Mouse (Mus musculus): ENCODE measurements around the gene Tmem132b. TPM values are rescaled to one million over a fixed set of nuclear protein-coding genes. Genes with fewer than 3 reads are reported as not detected.

The Tmem132b gene
- polyA plus RNA-seq, 1 experiment from 2014 or later: 0.32 TPM

DNA sequence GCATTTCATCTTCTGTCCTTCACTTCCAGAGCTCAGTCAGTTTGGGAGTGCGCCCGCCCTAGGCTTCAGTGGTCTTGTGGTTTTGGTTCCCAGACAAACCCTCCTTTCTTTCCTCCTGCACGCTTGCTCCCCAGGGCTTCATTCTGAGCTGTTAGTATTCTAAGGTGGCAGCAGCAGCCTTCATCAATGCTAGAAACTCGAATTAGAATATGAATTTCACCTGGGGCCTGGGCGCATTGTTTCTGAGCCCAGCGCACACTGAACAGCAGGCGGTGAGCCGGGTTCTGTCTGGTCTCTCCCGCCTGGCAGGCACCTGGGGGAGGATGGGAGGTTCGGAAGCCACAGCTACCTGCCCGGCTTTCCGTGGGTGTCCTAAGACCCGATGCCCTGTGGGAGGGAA is 14.7 kb downstream of the Tmem132b start:
- ATAC-seq (replicated peaks; ENCODE audit: low FRiP score): no peak
- H3K27me3 ChIP-seq: 0 out of 2 replicates have a peak, but pooled peaks cover 15% of the 10 kb centered on the region
- no peak overlapping the region for H3K27ac ChIP-seq
- H3K4me3 ChIP-seq (replicated peaks): no peak overlapping the region
- WGBS: 27% methylated on average over 13 of the region's 13 CpGs
- no peak overlapping the region for H3K9ac ChIP-seq
- H3K9me3 ChIP-seq (replicated peaks): no peaks in the 10 kb centered on the region
- H3K36me3 ChIP-seq: no peaks in the 10 kb centered on the region
- H3K4me1 ChIP-seq: 0 out of 2 replicates have a peak, but pooled peaks cover 4% of the 10 kb centered on the region
- no peak overlapping the region for H3K4me2 ChIP-seq

DNA sequence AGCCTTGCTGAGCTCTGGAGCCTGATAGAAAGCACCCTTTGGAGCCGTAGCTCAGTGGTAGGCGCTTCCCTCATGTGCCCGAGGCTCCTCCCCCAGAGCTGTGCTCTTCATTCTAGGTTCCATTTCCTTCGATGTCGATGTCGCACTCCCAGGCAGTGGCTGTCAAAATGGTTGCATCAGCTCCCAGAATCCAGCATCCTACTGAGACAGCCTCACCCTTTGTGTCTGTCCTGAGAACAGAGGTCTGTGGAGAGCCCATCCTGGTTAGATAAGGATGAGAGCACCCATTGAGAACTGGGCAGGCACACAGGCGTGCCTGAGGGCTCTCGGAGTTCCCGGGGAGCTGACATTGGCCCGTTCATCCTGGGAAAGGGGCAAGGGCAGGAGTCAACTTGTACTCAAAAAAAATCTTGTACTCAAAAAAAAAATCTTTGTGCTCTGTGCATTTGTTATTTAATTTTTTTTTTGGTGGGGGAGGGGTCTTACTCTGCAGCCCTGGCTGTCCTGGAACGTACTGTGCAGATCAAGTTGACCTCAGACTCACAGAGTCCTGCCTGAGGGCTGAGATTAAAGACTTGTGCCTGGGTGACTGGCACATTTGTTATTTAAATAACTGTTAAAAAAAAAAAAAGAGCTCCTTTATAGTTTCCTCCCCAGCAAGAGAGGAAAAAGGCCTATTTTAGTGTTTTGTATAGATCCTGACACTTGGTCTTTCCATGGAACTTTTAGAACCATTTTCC is 18.3 kb downstream of the Tmem132b start:
- no peak overlapping the region for H3K4me3 ChIP-seq (replicated peaks)
- H3K9me3 ChIP-seq (replicated peaks): no peaks in the 10 kb centered on the region
- 0 out of 2 replicates have a peak, but pooled peaks cover 15% of the 10 kb centered on the region for H3K27me3 ChIP-seq
- H3K9ac ChIP-seq: no peak overlapping the region
- ATAC-seq (replicated peaks; ENCODE audit: low FRiP score): no peak
- H3K27ac ChIP-seq: no peak overlapping the region
- H3K4me2 ChIP-seq: no peak overlapping the region
- H3K4me1 ChIP-seq: 0 out of 2 replicates have a peak, but pooled peaks cover 4% of the 10 kb centered on the region
- WGBS: 35% methylated on average over 11 of the region's 11 CpGs
- no peaks in the 10 kb centered on the region for H3K36me3 ChIP-seq

DNA sequence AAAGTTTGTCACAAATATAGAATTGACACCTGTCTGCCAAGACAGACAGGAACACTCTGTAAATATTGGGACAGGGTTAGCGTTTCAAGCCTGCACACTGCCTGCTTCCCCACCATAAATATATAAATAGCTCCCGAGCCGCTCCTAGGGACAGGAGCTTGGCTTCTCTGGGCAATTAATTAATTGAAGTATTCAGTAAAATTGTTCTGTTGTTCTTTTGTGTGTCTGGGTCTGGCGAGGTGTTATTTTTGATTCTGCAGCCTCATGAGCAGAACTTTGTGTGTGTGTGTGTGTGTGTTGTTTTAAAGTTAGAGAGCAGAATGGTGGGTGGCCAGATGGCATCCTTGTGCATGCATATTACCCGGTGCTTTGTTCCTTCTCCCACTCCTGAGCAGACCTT is 24.2 kb downstream of the Tmem132b start:
- no peaks in the 10 kb centered on the region for H3K36me3 ChIP-seq
- H3K9me3 ChIP-seq (replicated peaks): no peaks in the 10 kb centered on the region
- H3K4me2 ChIP-seq: no peak overlapping the region
- no peak for ATAC-seq (replicated peaks; ENCODE audit: low FRiP score)
- no peaks in the 10 kb centered on the region for H3K27me3 ChIP-seq
- 73% methylated on average over 5 of the region's 5 CpGs for WGBS
- H3K9ac ChIP-seq: no peak overlapping the region
- H3K27ac ChIP-seq: no peak overlapping the region
- no peak overlapping the region for H3K4me3 ChIP-seq (replicated peaks)
- no peaks in the 10 kb centered on the region for H3K4me1 ChIP-seq

DNA sequence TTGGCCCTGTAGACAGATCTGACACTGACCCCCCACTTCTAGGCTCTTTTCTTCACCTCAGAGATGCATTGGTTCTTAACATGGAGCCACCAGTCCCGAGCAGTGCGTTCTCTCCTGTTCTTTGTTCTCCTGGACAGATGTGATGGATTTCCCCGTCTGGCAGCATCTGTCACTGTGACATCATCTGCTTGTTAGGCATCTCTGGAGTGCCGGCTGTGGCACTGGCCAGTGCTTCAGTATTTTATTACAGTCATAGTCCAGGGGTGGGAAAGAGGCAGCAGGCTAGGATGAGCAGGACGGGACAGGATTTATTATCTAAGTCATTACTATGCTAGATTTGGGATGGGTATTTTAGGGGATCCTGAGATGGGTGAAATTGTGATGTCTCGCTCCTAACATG is 31.9 kb downstream of the Tmem132b start:
- no peak overlapping the region for H3K27ac ChIP-seq
- H3K4me3 ChIP-seq (replicated peaks): no peak overlapping the region
- H3K4me1 ChIP-seq: no peaks in the 10 kb centered on the region
- H3K4me2 ChIP-seq: no peak overlapping the region
- H3K27me3 ChIP-seq: no peaks in the 10 kb centered on the region
- no peaks in the 10 kb centered on the region for H3K36me3 ChIP-seq
- no peaks in the 10 kb centered on the region for H3K9me3 ChIP-seq (replicated peaks)
- 31% methylated on average over 6 of the region's 6 CpGs for WGBS
- no peak overlapping the region for H3K9ac ChIP-seq
- ATAC-seq (replicated peaks; ENCODE audit: low FRiP score): no peak

DNA sequence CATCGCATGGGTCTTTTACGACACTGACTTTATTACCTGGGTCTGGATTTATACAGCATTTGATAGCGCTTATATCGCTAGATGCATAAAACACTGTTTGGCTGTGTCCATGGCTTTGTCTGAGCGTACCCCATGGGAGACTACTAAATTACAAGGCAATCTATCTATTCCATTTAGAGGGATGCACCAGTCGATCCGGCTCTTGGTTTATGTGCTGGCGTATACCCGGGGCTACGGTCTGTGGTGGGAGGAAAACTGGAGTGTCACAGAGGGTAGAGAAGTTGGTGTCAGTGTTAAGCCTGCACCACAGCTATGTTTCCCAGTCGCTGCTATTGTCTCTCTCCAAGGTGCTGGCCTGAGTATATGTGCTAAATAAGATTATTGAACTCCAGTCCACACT is 34.2 kb downstream of the Tmem132b start:
- Histone ChIP-seq H3K4me2 (no peak overlapping the region), H3K4me1 (no peaks in the 10 kb centered on the region), H3K27ac (no peak overlapping the region), H3K4me3 (replicated peaks) (no peak overlapping the region), H3K9me3 (replicated peaks) (no peaks in the 10 kb centered on the region), H3K36me3 (no peaks in the 10 kb centered on the region), H3K9ac (no peak overlapping the region), H3K27me3 (no peaks in the 10 kb centered on the region)
- 48% methylated on average over 11 of the region's 11 CpGs for WGBS
- no peak for ATAC-seq (replicated peaks; ENCODE audit: low FRiP score)

DNA sequence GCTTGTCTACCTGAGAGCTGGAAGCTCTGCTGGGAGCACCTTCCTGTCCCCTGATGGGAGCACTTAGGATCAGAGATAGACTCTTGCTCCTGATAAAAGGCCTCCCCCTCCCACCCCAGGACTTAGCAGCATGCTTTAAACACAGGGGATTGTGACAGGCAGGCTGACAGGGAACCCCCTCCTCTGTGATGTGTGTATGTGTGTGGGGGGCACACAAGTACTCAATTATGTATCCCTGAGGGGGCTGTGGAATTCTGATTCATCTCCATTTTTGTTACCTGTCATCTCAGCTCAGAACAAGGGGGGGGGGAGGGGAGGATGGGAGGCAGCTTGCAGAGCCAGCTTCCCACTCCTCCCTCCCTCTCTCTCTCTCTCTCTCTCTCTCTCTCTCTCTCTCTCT is 36.9 kb downstream of the Tmem132b start:
- no peak overlapping the region for H3K4me2 ChIP-seq
- H3K27me3 ChIP-seq: no peaks in the 10 kb centered on the region
- no peaks in the 10 kb centered on the region for H3K36me3 ChIP-seq
- H3K9me3 ChIP-seq (replicated peaks): no peaks in the 10 kb centered on the region
- ATAC-seq (replicated peaks; ENCODE audit: low FRiP score): no peak
- no peak overlapping the region for H3K4me3 ChIP-seq (replicated peaks)
- H3K27ac ChIP-seq: no peak overlapping the region
- no peaks in the 10 kb centered on the region for H3K4me1 ChIP-seq
- no peak overlapping the region for H3K9ac ChIP-seq

DNA sequence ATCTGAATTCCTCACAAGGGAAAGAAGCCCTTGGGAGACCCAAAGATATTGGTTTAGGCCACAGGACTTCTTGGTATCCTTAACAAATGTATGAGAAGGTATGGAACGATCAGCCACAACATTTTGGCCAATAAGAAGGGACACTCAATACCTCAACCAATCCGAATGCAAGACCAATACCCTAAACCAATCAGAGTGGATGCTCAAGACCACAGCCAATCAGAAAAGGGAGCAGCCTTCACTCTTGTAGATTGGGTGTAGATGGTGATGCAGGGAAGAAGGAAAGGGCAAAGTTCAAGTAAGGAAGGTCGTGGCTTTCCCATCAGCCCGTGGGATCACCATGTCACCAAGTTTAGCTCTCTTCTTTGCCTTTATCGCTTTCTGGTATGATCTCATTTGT is 40.4 kb downstream of the Tmem132b start:
- Histone ChIP-seq H3K36me3 (no peaks in the 10 kb centered on the region), H3K27ac (no peak overlapping the region), H3K4me2 (no peak overlapping the region), H3K4me1 (no peaks in the 10 kb centered on the region), H3K27me3 (no peaks in the 10 kb centered on the region), H3K4me3 (replicated peaks) (no peak overlapping the region), H3K9me3 (replicated peaks) (no peaks in the 10 kb centered on the region), H3K9ac (no peak overlapping the region)
- no peak for ATAC-seq (replicated peaks; ENCODE audit: low FRiP score)
- 90% methylated on average over 5 of the region's 5 CpGs for WGBS

DNA sequence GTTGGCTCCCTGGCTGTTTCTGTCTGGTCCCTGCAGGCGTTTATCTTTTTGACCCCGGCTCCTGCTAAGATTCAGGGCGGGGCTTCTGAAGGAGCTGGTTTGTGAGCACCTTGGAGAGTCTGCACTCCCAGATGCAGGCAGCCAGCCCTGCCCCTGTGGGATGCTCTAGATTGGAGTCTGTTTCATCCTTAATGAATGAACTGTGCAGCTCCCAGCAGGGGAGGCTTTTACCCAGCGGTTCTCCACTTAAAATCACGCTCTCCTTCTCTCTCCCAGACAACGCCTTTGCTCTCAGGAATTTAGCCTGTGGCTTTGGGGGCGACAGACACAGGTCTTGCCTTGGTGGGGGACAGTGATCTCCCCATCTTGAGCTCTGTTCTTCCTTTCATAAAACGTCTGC is 43.3 kb downstream of the Tmem132b start:
- Histone ChIP-seq H3K4me1 (no peaks in the 10 kb centered on the region), H3K36me3 (no peaks in the 10 kb centered on the region), H3K9ac (no peak overlapping the region), H3K27ac (no peak overlapping the region), H3K9me3 (replicated peaks) (no peaks in the 10 kb centered on the region), H3K4me3 (replicated peaks) (no peak overlapping the region), H3K4me2 (no peak overlapping the region), H3K27me3 (no peaks in the 10 kb centered on the region)
- 20% methylated on average over 8 of the region's 8 CpGs for WGBS
- no peak for ATAC-seq (replicated peaks; ENCODE audit: low FRiP score)

DNA sequence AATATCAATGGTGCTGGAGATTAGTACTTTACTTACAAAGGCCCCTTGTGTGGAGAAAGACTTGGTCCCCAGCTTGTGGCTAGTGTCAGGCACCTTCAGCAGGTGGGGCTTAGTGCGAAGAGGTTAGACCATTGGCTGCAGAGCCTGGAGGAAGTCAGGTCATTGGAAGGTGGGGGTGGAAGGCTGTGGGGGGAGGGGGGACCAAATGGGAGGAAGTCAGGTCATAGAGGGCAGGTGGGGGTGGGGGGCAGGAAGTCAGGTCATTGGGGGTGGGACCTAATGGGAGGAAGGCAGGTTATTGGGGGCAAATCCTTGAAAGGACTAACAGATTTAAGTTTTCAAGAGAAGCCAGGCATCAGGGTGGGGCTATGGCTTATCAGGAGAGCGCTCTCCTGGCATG is 44.3 kb downstream of the Tmem132b start:
- WGBS: 81% methylated on average over 2 of the region's 2 CpGs
- no peaks in the 10 kb centered on the region for H3K4me1 ChIP-seq
- H3K27me3 ChIP-seq: no peaks in the 10 kb centered on the region
- H3K9ac ChIP-seq: no peak overlapping the region
- no peak overlapping the region for H3K27ac ChIP-seq
- H3K4me3 ChIP-seq (replicated peaks): no peak overlapping the region
- H3K4me2 ChIP-seq: no peak overlapping the region
- no peaks in the 10 kb centered on the region for H3K9me3 ChIP-seq (replicated peaks)
- no peak for ATAC-seq (replicated peaks; ENCODE audit: low FRiP score)
- H3K36me3 ChIP-seq: no peaks in the 10 kb centered on the region

DNA sequence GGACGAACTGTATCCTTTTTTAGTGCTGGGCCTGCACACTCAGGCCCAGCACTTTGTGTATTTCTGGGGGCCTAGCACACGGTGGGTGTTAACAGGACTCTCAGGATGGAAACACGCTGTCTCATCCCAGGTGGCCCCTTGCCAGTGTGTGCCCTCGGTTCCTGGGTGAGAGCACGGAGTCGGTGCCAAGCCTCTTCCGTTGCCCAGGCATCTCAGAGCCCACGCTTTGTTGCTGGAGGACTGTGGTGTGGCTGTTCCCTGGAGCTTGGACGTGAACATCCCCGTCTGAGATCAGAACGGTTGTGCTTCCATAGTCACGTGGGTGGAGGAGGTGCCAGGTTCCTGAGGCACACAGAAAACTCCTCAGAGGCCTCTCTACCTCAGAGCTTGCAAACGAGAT is 47.1 kb downstream of the Tmem132b start:
- H3K9me3 ChIP-seq (replicated peaks): no peaks in the 10 kb centered on the region
- no peak overlapping the region for H3K27ac ChIP-seq
- peaks cover 5% of the 10 kb centered on the region; the same call in 1 of the 2 replicates for H3K27me3 ChIP-seq
- no peaks in the 10 kb centered on the region for H3K4me1 ChIP-seq
- H3K9ac ChIP-seq: no peak overlapping the region
- H3K4me2 ChIP-seq: no peak overlapping the region
- no peak for ATAC-seq (replicated peaks; ENCODE audit: low FRiP score)
- no peak overlapping the region for H3K4me3 ChIP-seq (replicated peaks)
- no peaks in the 10 kb centered on the region for H3K36me3 ChIP-seq
- 84% methylated on average over 13 of the region's 13 CpGs for WGBS

DNA sequence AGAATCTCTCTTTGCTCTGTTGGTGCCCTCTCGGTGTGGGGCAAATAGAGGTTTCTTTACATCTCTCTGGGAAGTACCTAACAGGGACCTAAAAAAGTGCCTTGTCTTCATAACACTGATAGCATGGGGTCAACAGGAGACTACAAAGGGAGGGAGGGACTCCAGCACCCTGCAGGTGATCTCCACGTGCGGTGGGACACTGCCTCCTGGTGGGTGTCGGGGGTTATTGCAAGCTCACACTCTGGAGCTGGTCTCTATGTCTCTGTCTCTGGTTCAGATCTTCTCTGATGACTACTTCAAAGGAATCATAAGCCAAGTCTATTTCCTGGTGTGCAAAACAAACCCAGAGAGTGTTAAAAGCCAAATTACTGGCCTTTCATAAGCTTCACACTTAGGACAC is 47.6 kb downstream of the Tmem132b start:
- peaks cover 5% of the 10 kb centered on the region; the same call in 1 of the 2 replicates for H3K27me3 ChIP-seq
- H3K4me3 ChIP-seq (replicated peaks): no peak overlapping the region
- no peak overlapping the region for H3K9ac ChIP-seq
- no peak overlapping the region for H3K4me2 ChIP-seq
- no peak for ATAC-seq (replicated peaks; ENCODE audit: low FRiP score)
- H3K9me3 ChIP-seq (replicated peaks): no peaks in the 10 kb centered on the region
- WGBS: 55% methylated on average over 4 of the region's 4 CpGs
- H3K27ac ChIP-seq: no peak overlapping the region
- no peaks in the 10 kb centered on the region for H3K36me3 ChIP-seq
- H3K4me1 ChIP-seq: no peaks in the 10 kb centered on the region

DNA sequence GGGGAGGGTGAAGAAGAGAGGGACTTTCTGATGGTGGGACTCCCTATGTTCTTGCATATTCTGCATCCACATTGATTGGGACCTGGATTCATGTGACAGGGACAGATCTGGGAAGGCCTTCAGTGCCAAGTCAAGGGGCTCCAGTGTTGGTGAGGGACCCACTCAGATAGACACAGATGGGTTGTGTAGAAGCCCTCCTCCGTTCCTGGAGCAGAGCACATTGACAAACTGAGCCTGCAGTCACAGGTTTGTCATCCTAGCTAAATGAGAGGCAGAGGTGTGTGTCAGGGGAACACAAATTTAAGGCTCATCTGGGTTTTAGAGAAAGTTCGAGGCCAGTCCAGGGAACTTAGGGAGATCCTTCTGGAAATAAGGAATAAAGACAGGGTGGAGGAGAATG is 51.7 kb downstream of the Tmem132b start:
- Histone ChIP-seq H3K9ac (no peak overlapping the region), H3K36me3 (no peaks in the 10 kb centered on the region), H3K9me3 (replicated peaks) (no peaks in the 10 kb centered on the region), H3K4me1 (no peaks in the 10 kb centered on the region), H3K27me3 (peaks cover 5% of the 10 kb centered on the region; the same call in 1 of the 2 replicates), H3K4me3 (replicated peaks) (no peak overlapping the region), H3K27ac (no peak overlapping the region), H3K4me2 (no peak overlapping the region)
- WGBS: 75% methylated on average over 2 of the region's 2 CpGs
- ATAC-seq (replicated peaks; ENCODE audit: low FRiP score): no peak

DNA sequence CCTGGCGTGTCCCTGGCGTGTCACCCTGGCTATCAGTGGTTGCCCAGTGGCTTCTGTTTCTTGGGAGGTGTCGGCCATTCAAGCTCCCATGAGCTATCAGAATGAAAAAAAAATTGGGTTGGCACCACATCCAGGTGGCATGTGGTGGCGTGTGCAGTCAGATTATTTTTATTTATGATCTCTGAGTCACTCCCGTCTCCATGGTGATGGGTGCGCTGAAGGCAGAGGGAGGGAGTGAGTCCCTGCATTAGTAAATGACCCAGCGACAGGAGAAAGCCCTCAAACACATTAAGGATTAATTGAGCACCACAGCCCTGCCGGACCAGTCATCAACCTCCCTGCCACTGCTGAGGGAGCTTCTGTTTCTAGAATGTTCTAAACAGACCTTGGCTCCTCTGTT is 52.3 kb downstream of the Tmem132b start:
- Histone ChIP-seq H3K4me3 (replicated peaks) (no peak overlapping the region), H3K4me2 (no peak overlapping the region), H3K27ac (no peak overlapping the region), H3K4me1 (peaks cover 2% of the 10 kb centered on the region; the same call in 1 of the 2 replicates), H3K9me3 (replicated peaks) (no peaks in the 10 kb centered on the region), H3K27me3 (peaks cover 5% of the 10 kb centered on the region; the same call in 1 of the 2 replicates), H3K9ac (no peak overlapping the region), H3K36me3 (no peaks in the 10 kb centered on the region)
- ATAC-seq (replicated peaks; ENCODE audit: low FRiP score): no peak
- 54% methylated on average over 8 of the region's 8 CpGs for WGBS
